Mouse (Mus musculus) liver, embryonic 16.5 days (tissue): ENCODE results near the gene Ahsg. TPM values are rescaled to one million over a fixed set of nuclear protein-coding genes. Genes with fewer than 3 reads are reported as not detected.

Experiments
- ATAC-seq: fragments of 200-750 bp; cut with Nextera tagmentation; 2 replicates; pipeline ENCODE4 v1.8.0; 2017; ENCODE audit warnings: low read depth, mild to moderate bottlenecking, moderate number of reproducible peaks, moderate library complexity
- H3K27ac ChIP-seq: fragments of 300-500 bp; sonication (generic); 2 replicates; pipeline ENCODE4 v1.5.1; 2014; ENCODE audit warnings: mild to moderate bottlenecking, low read length
- H3K27me3 ChIP-seq: fragments of 300-500 bp; sonication (generic); 2 replicates; pipeline ENCODE4 v1.6.1; 2014; ENCODE audit warnings: low read depth, low read length, mixed read lengths; ENCODE audit not compliant: control insufficient read depth, insufficient read depth
- H3K36me3 ChIP-seq: fragments of 300-500 bp; sonication (generic); 2 replicates; pipeline ENCODE4 v1.6.1; 2014; ENCODE audit warnings: mild to moderate bottlenecking; ENCODE audit not compliant: control insufficient read depth, insufficient read depth
- H3K4me1 ChIP-seq: fragments of 300-500 bp; sonication (generic); 2 replicates; pipeline ENCODE4 v1.6.1; 2014; ENCODE audit warnings: low read depth, low read length, mixed read lengths; ENCODE audit not compliant: control insufficient read depth
- H3K4me2 ChIP-seq: fragments of 300-500 bp; sonication (generic); 2 replicates; pipeline ENCODE4 v1.6.1; 2014; ENCODE audit warnings: low read depth, low read length, mixed read lengths
- H3K4me3 ChIP-seq: fragments of 300-500 bp; sonication (generic); 2 replicates; pipeline ENCODE4 v1.5.1; 2014; ENCODE audit warnings: low read depth, mild to moderate bottlenecking, low read length
- H3K9ac ChIP-seq: fragments of 300-500 bp; sonication (generic); 2 replicates; pipeline ENCODE4 v1.6.1; 2014; ENCODE audit warnings: low read depth, low read length
- H3K9me3 ChIP-seq: fragments of 300-500 bp; sonication (generic); replicated peaks from 2 replicates; pipeline ENCODE4 v1.6.1; 2016; ENCODE audit warnings: low read length; ENCODE audit not compliant: control insufficient read depth
- WGBS: fragments of 180-500 bp; shearing (Covaris S2); extraction: QIAGEN DNeasy Blood & Tissue Kit; methylation state at CpG from one replicate; pipeline ENCODE4 v1.1.7; 2014; ENCODE audit not compliant: insufficient replicate concordance; 5-methylcytosine and 5-hydroxymethylcytosine counted together
- polyA plus RNA-seq: library from polyadenylated mRNA; unstranded; fragments of >200 nt; fragmentation: Nextera tagmentation; extraction: Ambion mirVana; gene quantifications from 2 replicates; pipeline ENCODE4 v1.2.1, GENCODE M21; 2015

The Ahsg gene
- polyA plus RNA-seq, 1 experiment from 2014 or later: 6,290 TPM

DNA sequence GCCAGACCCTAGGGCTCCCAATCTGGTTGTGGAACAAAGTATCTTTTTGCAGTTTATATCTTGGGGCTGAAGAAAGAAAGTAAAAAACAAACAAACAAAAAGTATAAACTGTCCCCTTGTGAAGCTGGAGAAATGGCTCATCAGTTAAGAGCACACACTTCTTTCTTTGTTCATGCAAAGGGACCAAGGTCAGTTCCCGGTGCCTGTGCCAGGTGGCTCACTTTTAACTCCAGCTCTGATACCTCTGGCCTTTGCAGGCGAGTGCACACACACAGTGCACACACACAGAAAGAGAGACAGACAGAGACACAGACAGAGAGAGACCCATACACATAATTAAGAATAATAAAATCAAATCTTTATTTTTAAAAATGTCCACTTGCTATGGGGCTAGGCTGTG, 5.5 kb downstream of the Ahsg start:
- Histone ChIP-seq H3K36me3 (no peaks in the 10 kb centered on the region), H3K9me3 (no peaks in the 10 kb centered on the region), H3K4me2 (no peak overlapping the region), H3K27me3 (no peaks in the 10 kb centered on the region), H3K27ac (no peak overlapping the region), H3K4me3 (no peak overlapping the region), H3K4me1 (no peaks in the 10 kb centered on the region; the same call in 1 of the 2 replicates), H3K9ac (no peak overlapping the region)
- 30% methylated on average over 2 of the region's 2 CpGs for WGBS
- ATAC-seq: no peak

DNA sequence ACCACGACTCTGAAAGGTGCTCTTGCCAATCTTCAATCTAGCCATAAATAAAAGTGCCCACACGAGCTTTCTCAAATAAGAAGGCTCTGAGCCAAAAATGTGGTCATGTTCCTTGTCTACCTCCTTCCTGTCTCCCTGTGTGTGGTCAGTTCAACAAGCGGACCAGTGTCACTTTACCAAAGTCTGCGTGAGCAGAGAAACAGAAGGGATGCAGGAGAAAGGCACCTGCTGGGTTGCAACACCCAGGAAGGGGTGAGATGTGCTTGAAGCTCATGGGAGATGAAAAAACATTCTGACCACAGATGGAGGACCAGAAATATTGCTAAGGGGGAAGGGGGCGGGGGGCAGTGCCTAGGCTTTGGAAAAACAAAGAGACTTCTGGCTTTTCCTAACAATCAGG, 8.3 kb downstream of the Ahsg start:
- WGBS: 23% methylated on average over 5 of the region's 5 CpGs
- Histone ChIP-seq H3K36me3 (no peaks in the 10 kb centered on the region), H3K4me2 (no peak overlapping the region), H3K4me1 (no peaks in the 10 kb centered on the region; the same call in 1 of the 2 replicates), H3K4me3 (no peak overlapping the region), H3K27me3 (no peaks in the 10 kb centered on the region), H3K9ac (no peak overlapping the region), H3K9me3 (no peaks in the 10 kb centered on the region), H3K27ac (no peak overlapping the region)
- ATAC-seq: peak; percentile 23; the same call in 1 of the 2 replicates

DNA sequence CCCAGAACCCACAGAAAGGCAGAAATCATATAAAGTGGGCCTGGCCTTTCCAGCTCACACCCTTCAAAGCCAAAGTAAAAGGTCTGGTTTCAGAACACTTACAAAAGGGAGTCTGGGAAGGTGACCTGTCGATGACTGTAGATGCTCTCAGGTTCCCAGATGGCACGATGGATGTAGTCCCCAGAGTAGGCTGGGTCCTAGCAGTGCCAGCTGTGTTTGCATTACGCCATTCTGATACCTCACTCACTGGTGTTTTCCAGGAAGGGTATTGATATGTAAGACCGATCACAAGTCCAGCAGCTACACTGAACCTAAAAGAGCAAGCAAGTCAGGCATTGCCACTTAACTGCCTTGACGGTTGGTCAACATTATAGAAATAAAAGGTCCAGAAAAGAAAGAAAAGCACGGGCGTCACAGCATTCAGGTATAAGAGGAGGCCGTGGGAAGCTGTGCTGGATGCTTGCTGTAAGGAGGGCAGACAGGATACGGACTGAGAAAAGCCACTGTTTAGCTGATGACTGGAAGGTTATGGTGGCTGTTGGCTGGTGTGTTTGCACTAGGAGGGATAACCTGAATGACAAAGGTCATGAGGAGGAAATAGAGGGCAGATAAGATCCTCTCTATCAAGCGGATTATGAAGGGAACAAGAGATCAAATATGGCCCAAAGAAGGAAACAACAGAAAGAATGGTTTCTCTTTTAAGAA, 8.9 kb downstream of the Ahsg start:
- WGBS: 53% methylated on average over 10 of the region's 10 CpGs
- no peak overlapping the region for H3K4me2 ChIP-seq
- no peak overlapping the region for H3K9ac ChIP-seq
- H3K9me3 ChIP-seq: no peaks in the 10 kb centered on the region
- no peaks in the 10 kb centered on the region for H3K4me1 ChIP-seq
- H3K4me3 ChIP-seq: no peak overlapping the region
- H3K36me3 ChIP-seq: no peaks in the 10 kb centered on the region
- peak; percentile 67 for ATAC-seq
- H3K27ac ChIP-seq: no peak overlapping the region; the same call in 1 of the 2 replicates
- no peaks in the 10 kb centered on the region for H3K27me3 ChIP-seq

DNA sequence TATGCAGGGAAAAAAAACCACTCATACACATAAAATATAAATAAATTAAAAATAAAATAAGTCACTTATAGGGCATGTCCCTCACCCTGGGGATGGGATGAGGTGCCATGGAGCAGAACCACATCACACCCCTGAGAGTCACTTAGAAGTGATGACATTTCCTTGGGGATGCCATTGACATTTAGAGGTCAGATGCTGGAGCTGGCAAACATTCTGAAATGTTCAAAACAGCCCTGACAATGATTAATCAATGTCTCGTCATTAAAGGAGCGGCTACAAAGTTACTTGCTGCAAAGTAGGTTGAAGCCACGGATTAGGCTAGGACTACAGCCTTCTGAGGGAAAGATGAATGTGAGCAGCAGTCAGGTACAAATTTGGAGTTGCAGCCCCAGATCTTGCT, 10.2 kb downstream of the Ahsg start:
- Histone ChIP-seq H3K9me3 (no peaks in the 10 kb centered on the region), H3K9ac (no peak overlapping the region), H3K27ac (0 out of 2 replicates have a peak overlapping the region, but pooled peaks have one; percentile 27), H3K4me3 (no peak overlapping the region), H3K4me1 (no peaks in the 10 kb centered on the region), H3K4me2 (no peak overlapping the region), H3K36me3 (no peaks in the 10 kb centered on the region), H3K27me3 (no peaks in the 10 kb centered on the region)
- ATAC-seq: no peak
- WGBS: 57% methylated on average over 3 of the region's 3 CpGs

DNA sequence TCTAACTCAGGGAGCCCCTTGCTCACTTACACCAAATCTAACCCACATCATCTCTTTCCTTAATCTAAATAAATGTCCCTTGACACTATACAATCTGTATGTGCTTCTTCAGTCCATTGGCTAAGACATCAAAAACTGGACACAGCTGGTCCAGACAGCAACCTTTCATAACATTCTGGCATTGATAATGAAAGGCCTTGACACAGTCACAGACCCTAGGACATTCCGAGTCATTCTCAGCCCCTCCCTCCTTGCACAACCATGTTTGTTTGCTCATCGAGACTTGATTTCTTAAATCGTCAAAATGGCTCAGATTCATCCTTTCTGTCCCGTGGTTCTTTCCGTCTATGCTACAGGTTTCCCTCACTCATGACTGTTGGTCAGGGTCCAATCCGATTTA, 18.2 kb downstream of the Ahsg start:
- Histone ChIP-seq H3K9me3 (no peaks in the 10 kb centered on the region), H3K4me2 (no peak overlapping the region), H3K36me3 (no peaks in the 10 kb centered on the region), H3K4me3 (no peak overlapping the region), H3K4me1 (no peaks in the 10 kb centered on the region), H3K27me3 (no peaks in the 10 kb centered on the region), H3K9ac (no peak overlapping the region), H3K27ac (no peak overlapping the region)
- ATAC-seq: no peak
- WGBS: 56% methylated on average over 6 of the region's 6 CpGs

DNA sequence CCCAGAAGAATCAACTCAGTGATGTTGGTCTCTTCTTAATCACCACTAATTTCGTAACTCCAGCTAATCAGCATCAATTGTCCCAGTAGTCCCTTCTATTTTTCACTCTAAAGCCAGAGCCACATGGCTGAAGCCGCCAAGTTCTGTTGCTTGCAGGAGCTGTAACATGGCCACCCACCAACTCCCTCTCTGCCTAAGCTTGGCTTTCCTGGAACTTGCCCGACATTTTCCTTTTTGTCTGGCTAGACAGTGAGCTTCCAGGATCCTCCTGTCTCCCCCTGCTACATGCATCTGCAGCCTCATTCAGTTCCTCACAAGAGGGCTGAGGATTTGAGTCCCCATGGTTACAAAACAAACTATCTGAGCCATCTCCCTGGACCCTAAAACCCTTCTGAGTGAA, 20.9 kb downstream of the Ahsg start:
- H3K4me3 ChIP-seq: no peak overlapping the region
- H3K9ac ChIP-seq: no peak overlapping the region
- no peak for ATAC-seq
- no peak overlapping the region for H3K27ac ChIP-seq
- WGBS: 63% methylated on average over 3 of the region's 3 CpGs
- H3K9me3 ChIP-seq: no peaks in the 10 kb centered on the region
- H3K36me3 ChIP-seq: no peaks in the 10 kb centered on the region
- no peak overlapping the region for H3K4me2 ChIP-seq
- H3K27me3 ChIP-seq: no peaks in the 10 kb centered on the region
- H3K4me1 ChIP-seq: no peaks in the 10 kb centered on the region

DNA sequence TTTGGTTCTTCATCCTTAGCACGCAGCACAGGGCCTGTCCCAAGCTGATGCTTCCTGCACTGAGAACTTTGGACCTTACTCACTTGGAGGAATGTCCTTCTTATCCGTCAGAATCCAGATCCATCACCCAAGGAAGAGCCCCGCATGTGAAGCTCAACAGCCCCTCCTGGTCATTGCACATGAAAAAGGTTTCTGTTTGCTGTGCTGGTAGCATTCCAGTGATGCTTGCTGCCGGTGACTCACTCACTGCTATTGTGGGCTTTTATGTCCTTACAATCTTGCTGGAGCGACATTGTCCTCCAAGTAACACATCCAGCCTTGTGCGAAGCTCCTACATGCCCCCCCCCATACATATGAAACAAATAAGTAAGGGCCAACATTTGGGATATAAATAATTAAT, 21.8 kb downstream of the Ahsg start:
- whole genome bisulfite sequencing: 61% methylated on average over 6 of the region's 6 CpGs
- ATAC-seq: no peak
- H3K36me3 ChIP-seq: no peaks in the 10 kb centered on the region

DNA sequence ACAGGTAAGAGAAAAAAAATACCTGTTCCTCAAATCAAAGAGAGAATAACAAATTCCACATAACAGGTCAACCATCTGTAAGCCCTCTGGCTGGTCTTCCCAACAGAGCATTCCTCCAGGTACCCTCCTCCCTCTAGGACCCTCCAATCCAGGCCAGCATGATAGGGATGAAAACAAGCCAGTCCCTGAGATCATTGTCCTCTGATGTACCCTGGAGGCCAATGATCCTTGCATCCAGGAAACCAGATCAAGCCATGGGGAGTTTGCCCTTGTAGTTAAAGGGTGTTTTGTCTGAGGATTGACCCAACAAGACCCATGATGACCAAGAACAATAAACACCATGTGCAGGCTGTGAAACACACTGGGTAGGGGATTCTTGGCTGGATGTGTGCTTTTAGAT, 23.2 kb downstream of the Ahsg start:
- no peak overlapping the region for H3K27ac ChIP-seq
- no peak for ATAC-seq

More for the DNA sequence above, 21.8 kb downstream of the Ahsg start:
- Histone ChIP-seq H3K27ac (no peak overlapping the region), H3K27me3 (no peaks in the 10 kb centered on the region), H3K9ac (no peak overlapping the region), H3K9me3 (no peaks in the 10 kb centered on the region), H3K4me1 (no peaks in the 10 kb centered on the region), H3K4me3 (no peak overlapping the region), H3K4me2 (no peak overlapping the region)

DNA sequence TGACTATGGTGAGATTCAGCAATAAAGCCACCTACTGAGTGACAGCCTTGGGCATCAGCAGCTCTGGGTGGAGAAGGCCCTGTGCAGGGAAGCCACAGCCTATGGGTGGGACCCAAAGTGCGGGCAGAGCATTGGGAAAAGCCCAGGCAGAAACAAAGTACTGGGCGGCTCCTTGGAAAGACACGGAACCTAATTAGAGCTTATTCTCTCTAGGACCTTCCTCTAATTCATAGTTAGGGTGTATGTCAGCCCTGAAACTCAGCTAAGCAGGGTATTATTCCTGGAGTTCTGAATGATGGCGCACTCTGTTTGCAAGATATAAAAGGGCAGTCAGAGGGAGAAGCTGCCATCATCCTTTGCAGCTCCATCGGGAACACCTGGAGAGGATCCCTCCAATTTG, 27.0 kb downstream of the Ahsg start, which contains the start of gene Fetub:
Fetub (plus strand) TSS at position 301 of the 400 bp plus-strand sequence.
- WGBS: 79% methylated on average over 5 of the region's 5 CpGs
- H3K4me2 ChIP-seq: no peak within 1 kb of the TSS
- H3K36me3 ChIP-seq: no peaks in the 10 kb centered on the region
- H3K4me1 ChIP-seq: no peaks in the 10 kb centered on the region
- no peak within 1 kb of the TSS for H3K27ac ChIP-seq
- no peak within 1 kb of the TSS for H3K9ac ChIP-seq
- H3K27me3 ChIP-seq: no peaks in the 10 kb centered on the region
- no peak within 1 kb of the TSS for H3K4me3 ChIP-seq
- ATAC-seq: no peak
- H3K9me3 ChIP-seq: no peaks in the 10 kb centered on the region

More for the DNA sequence above, 23.2 kb downstream of the Ahsg start:
- Histone ChIP-seq H3K27me3 (no peaks in the 10 kb centered on the region), H3K9ac (no peak overlapping the region), H3K4me2 (no peak overlapping the region), H3K4me1 (no peaks in the 10 kb centered on the region), H3K4me3 (no peak overlapping the region), H3K36me3 (no peaks in the 10 kb centered on the region), H3K9me3 (no peaks in the 10 kb centered on the region)
